ENCODE assay signal across 8 mouse cellular contexts in the genomic region with DNA sequence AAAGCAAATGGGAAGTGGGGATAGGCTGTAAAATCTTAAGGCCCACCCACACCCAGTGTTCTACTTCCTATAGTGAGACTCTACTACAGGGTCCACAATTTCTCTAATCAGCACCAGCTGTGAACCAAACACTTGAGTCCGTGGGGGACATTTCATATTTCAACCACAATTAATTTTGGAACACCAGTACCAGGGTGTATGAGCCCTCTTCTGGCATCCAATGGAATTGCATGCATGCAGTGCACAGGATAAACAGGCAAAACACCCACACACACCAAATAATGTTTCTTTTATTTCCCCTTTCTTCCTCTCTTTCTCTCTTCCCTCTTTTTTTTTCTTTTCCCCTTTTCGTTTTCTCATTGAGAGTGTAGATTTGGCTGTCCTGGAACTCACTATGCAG.
DNase-seq lines count a peak whose midpoint lies in the region; ATAC-seq and TF ChIP-seq lines count a peak whose summit lies in the region.

No protein-coding gene starts in this region.

- in situ Hi-C loops in Patski (cut with MboI; ENCODE audit: low pct_unique_long_range_greater_than_20kb): loop anchor here (5.0 kb wide), 1 partner anchor 199 kb away; no protein-coding TSS in a partner anchor

- peak; percentile 87 for TF ChIP-seq CTCF in Patski (IDR thresholded peaks at IDR 0.05)
- peak; percentile 80 for TF ChIP-seq CTCF in liver, postnatal 0 days (IDR thresholded peaks at IDR 0.05; ENCODE audit: low read depth)

- no peak overlapping the region for H3K9ac ChIP-seq in heart, embryonic 12.5 days
- no peak overlapping the region for H3K9ac ChIP-seq in liver, postnatal 0 days (replicated peaks)
- no peak overlapping the region for H3K9ac ChIP-seq in midbrain, embryonic 13.5 days (replicated peaks)

- TF ChIP-seq EP300 in liver, postnatal 0 days (IDR thresholded peaks at IDR 0.05; ENCODE audit: low read depth): no peak

- no peaks in the 10 kb centered on the region for H3K27me3 ChIP-seq in heart, embryonic 12.5 days (replicated peaks)
- no peaks in the 10 kb centered on the region for H3K27me3 ChIP-seq in Patski
- no peaks in the 10 kb centered on the region for H3K27me3 ChIP-seq in liver, postnatal 0 days (ENCODE audit: insufficient read depth, low read length)
- no peaks in the 10 kb centered on the region for H3K27me3 ChIP-seq in midbrain, embryonic 13.5 days

- POLR2A ChIA-PET in Patski (lab: Charles Lee): no interaction called here

- 60% methylated on average over 2 of the region's 2 CpGs for WGBS in heart, embryonic 12.5 days
- WGBS in liver, postnatal 0 days (ENCODE audit: insufficient replicate concordance): 37% methylated on average over 2 of the region's 2 CpGs
- WGBS in midbrain, embryonic 13.5 days: 69% methylated on average over 2 of the region's 2 CpGs

- no peak overlapping the region for H3K4me2 ChIP-seq in heart, embryonic 12.5 days
- no peak overlapping the region for H3K4me2 ChIP-seq in liver, postnatal 0 days (ENCODE audit: low read depth, low read length)
- no peak overlapping the region for H3K4me2 ChIP-seq in midbrain, embryonic 13.5 days (replicated peaks)

- H3K4me3 ChIP-seq in heart, embryonic 12.5 days: no peak overlapping the region
- H3K4me3 ChIP-seq in liver, postnatal 0 days (ENCODE audit: low read depth, low read length): no peak overlapping the region
- H3K4me3 ChIP-seq in midbrain, embryonic 13.5 days (replicated peaks): no peak overlapping the region

- CTCF ChIA-PET in Patski (lab: Charles Lee): interaction anchor here (0.8 to 1.7 kb wide), 5 partner anchors 9 to 76 kb away, joined by 3 to 5 read pairs (median 4); no protein-coding TSS in a partner anchor

- DNase-seq in heart, adult 11 months: peak; percentile 84
- DNase-seq in 3T3-L1 (ENCODE audit: low read depth, low spot score) (peak; percentile 73), Patski (ENCODE audit: low read depth, low spot score) (peak; percentile 13)
- peak; percentile 39 for DNase-seq in embryo, embryonic 11 days
- peak; percentile 42 for DNase-seq in liver, postnatal 0 days
- peak; percentile 58 for DNase-seq in thymus, postnatal 14 days

- ATAC-seq in heart, embryonic 12.5 days (ENCODE audit: insufficient number of reproducible peaks, low FRiP score): no peak
- ATAC-seq in Patski: peak; percentile 60
- ATAC-seq in liver, postnatal 0 days: peak; percentile 38; the same call in 1 of the 2 replicates
- no peak for ATAC-seq in midbrain, embryonic 13.5 days

- no peaks in the 10 kb centered on the region for H3K9me3 ChIP-seq in heart, embryonic 12.5 days (replicated peaks)
- no peaks in the 10 kb centered on the region for H3K9me3 ChIP-seq in liver, postnatal 0 days (ENCODE audit: low read length)
- H3K9me3 ChIP-seq in midbrain, embryonic 13.5 days: no peaks in the 10 kb centered on the region

- no peaks in the 10 kb centered on the region for H3K36me3 ChIP-seq in heart, embryonic 12.5 days
- no peaks in the 10 kb centered on the region for H3K36me3 ChIP-seq in liver, postnatal 0 days (replicated peaks; ENCODE audit: insufficient read depth, low read length)
- H3K36me3 ChIP-seq in midbrain, embryonic 13.5 days: no peaks in the 10 kb centered on the region

- no peak overlapping the region for H3K27ac ChIP-seq in heart, embryonic 12.5 days (ENCODE audit: poor library complexity, severe bottlenecking)
- H3K27ac ChIP-seq in liver, postnatal 0 days (ENCODE audit: low read depth): no peak overlapping the region
- no peak overlapping the region for H3K27ac ChIP-seq in midbrain, embryonic 13.5 days

- H3K4me1 ChIP-seq in heart, embryonic 12.5 days (replicated peaks): no peaks in the 10 kb centered on the region
- no peaks in the 10 kb centered on the region for H3K4me1 ChIP-seq in liver, postnatal 0 days (ENCODE audit: insufficient read depth)
- H3K4me1 ChIP-seq in midbrain, embryonic 13.5 days (replicated peaks): no peaks in the 10 kb centered on the region

Comparison
In these comparisons a context has a peak if more than half of its experiments do, and no peak if none do; other contexts are left out.
1. DNase-seq: peak in every context shown above with its lines; median percentile 84 in heart, adult 11 months; 73 in 3T3-L1; 58 in thymus, postnatal 14 days; 42 in liver, postnatal 0 days; 39 in embryo, embryonic 11 days; 13 in Patski.
2. ATAC-seq: peak in Patski (single experiment) and liver, postnatal 0 days (single experiment); none in heart, embryonic 12.5 days (single experiment) and midbrain, embryonic 13.5 days (single experiment).